Mouse (Mus musculus): ENCODE measurements around the gene Lrrc59. TPM values are rescaled to one million over a fixed set of nuclear protein-coding genes. Genes with fewer than 3 reads are reported as not detected.
A peak's percentile ranks its signal among the peaks of the same experiment; 100 is the strongest.
"Not testable (repeated sequence)": the region's sequence is repeated elsewhere in the genome, so short reads cannot be mapped to it uniquely, and the experiment has no call there.

Lrrc59 gene
- total RNA-seq, 2 experiments from 2014 or later = 11.3 to 16.4 TPM

DNA sequence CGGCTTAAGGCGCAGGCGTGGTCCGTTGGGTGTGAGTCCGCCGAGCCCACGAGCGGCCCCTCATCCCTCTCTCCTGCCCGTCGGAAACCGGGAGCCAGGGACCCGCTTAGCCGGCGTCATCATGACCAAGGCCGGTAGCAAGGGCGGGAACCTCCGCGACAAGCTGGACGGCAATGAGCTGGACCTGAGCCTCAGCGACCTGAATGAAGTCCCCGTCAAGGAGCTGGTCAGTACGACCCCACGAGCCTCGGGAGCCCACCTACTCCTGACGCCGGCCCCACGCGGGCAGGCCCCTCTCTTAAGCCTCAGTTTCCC, 274 bp downstream of the Lrrc59 start:
- ATAC-seq (replicated peaks; ENCODE audit: low FRiP score, poor library complexity, severe bottlenecking) = peak; percentile 46; the same call in 1 of the 2 replicates

DNA sequence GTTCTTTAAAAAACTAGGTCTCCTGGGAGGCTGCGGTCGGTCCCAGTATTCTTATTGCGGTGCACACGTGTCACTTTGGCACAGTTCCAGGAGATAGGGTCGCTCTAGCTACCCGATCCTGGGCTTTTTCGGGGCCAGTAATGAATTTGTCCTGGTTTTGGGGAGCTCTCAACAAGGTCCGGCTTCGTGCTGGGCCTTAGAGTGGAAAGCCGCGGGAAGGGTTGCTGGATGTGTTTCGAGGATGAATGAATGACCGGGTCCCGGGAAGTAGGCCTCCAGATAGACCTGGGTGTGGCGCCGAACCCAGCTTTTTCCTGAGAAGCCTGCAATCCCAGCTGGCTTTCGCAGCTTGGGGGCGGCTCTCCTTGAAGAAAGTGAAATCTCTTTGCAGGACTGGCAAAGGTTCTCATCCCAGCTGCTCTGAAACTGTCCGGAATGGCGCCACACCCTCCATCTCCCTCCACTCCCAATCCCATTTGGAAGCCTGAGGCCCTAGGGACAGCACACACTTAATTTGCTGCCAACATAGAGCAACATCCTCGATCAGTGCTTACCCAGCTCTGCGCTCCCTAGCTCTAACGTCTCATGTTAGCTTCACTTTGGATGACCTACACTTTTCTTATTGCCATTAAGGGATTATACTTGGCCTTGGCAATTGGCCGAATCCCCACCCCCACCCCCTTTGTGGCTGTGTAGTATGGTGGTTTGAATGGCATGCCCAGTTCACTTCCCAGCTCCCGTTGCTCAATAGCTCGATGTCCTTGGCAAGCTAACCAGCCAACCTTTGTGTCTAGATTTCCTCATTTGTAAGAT, 838 bp downstream of the Lrrc59 start:
- peak; percentile 62 for ATAC-seq (replicated peaks; ENCODE audit: low FRiP score, poor library complexity, severe bottlenecking)

- ATAC-seq (replicated peaks; ENCODE audit: low FRiP score, poor library complexity, severe bottlenecking) = no peak
Measured at GRCm38 (mm10) chr11:94631969-94632368, 2.4 kb downstream of the Lrrc59 start.

- ATAC-seq (replicated peaks; ENCODE audit: low FRiP score, poor library complexity, severe bottlenecking) = no peak
Measured at GRCm38 (mm10) chr11:94632988-94633387, 3.4 kb downstream of the Lrrc59 start.

- no peak for ATAC-seq (replicated peaks; ENCODE audit: low FRiP score, poor library complexity, severe bottlenecking)
Measured at GRCm38 (mm10) chr11:94634431-94634830, 4.9 kb downstream of the Lrrc59 start.

DNA sequence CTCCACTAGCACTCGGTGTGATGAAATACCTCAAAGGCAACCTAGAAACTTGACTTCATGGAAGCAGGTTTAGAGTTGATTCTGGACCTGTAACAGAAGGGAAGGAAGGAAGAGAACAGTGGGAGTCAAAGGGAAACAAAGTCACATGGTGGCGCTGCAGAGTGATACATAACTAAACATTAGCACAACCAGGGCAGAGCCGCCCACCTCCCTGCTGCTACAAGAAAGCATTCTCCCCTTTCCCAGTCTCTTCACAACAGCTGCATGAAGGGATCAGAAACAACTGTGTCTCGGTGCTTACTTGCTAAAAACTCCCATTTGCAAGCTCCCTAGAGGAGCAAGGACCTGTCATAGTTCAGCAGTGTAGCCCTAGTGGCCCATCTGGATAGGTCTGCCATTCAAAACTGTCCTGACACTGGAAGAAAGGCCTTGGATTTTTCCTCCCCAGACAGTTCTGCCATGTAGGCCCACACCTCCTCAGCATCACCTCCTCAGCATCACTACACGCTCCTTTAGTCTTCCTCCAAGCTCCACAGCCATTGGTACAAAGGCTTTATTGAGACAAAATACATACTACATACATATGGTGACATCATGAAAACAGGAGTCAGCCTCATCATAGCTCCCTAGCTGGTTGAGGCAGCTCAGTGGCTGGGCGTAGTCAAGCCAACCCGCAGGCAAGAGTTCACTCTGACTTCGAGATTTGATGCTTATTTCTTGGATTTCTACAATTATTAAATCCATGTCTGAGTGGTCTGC, 15.1 kb downstream of the Lrrc59 start:
- no peak for ATAC-seq (replicated peaks; ENCODE audit: low FRiP score, poor library complexity, severe bottlenecking)

DNA sequence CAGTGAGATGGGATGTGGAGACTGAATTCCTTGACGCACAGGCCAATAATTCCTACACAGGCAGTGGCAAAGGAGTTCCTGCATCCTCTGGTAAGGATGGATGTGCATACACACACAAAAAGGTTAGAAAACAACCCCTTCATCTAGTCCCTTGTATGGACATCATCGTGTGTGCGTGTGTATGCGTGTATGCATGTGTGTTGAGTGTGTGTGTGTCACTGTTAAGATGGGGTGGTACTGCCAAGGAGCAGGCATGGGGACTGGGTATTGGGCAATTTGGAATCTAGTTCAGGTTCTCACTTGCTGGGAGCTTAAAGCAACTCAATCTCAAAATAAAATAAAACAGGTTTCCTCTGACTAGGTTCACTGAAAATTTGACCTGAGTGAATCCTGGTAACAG, 16.9 kb downstream of the Lrrc59 start:
- no peak for ATAC-seq (replicated peaks; ENCODE audit: low FRiP score, poor library complexity, severe bottlenecking)

GRCm38 (mm10) chr11:94651241-94651640, 21.7 kb downstream of the Lrrc59 start:
- not testable (repeated sequence) for ATAC-seq (replicated peaks; ENCODE audit: low FRiP score, poor library complexity, severe bottlenecking)

DNA sequence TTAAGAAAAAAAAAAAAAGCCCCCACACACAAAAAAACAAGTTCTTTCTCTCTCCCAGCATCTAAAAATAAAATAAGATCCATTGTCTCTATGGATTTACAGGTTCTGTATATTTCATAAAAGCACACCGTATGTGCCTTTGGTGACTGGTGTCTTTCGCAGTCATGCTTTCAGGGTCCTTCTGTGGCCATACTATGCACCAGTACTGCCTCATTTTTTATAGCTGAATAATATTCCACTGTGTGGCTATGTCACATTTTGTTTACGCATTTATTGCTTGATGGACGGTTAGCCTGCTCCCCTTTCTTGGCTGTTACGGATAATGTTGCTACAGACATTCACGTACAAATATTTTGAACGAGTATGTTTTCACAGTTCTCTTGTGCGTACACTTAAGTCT, 23.4 kb downstream of the Lrrc59 start:
- ATAC-seq (replicated peaks; ENCODE audit: low FRiP score, poor library complexity, severe bottlenecking) = peak; percentile 17; the same call in 1 of the 2 replicates

GRCm38 (mm10) chr11:94653663-94654436, 24.3 kb downstream of the Lrrc59 start, which contains the start of the genes Mrpl27 and Eme1:
Gene Mrpl27 (plus strand): TSS chr11:94653767.
Gene Eme1 (minus strand): TSS chr11:94653964.
- peak; percentile 96 for ATAC-seq (replicated peaks; ENCODE audit: low FRiP score, poor library complexity, severe bottlenecking)

DNA sequence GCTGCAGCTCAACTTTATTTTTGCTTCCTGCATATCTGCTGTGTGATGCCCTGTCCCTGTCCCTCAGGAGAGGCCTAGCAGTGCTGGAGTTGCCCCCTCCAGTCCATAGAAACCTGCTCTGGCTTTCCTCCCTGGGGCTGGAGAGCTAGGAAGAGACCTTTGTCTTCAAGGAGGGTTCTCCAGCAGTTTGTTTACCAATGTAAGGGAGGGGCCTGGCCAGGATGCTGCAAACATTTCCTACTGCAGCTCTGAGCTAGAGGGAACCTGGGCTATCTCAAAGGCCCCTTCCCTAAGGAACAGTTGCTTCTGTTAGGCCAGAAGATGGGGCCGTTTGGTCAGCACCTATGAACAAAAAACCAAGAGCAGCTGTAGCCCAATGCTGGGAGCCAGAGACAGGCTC, 31.8 kb downstream of the Lrrc59 start:
- ATAC-seq (replicated peaks; ENCODE audit: low FRiP score, poor library complexity, severe bottlenecking) = no peak

GRCm38 (mm10) chr11:94665281-94665680, 35.7 kb downstream of the Lrrc59 start:
- ATAC-seq (replicated peaks; ENCODE audit: low FRiP score, poor library complexity, severe bottlenecking) = no peak

DNA sequence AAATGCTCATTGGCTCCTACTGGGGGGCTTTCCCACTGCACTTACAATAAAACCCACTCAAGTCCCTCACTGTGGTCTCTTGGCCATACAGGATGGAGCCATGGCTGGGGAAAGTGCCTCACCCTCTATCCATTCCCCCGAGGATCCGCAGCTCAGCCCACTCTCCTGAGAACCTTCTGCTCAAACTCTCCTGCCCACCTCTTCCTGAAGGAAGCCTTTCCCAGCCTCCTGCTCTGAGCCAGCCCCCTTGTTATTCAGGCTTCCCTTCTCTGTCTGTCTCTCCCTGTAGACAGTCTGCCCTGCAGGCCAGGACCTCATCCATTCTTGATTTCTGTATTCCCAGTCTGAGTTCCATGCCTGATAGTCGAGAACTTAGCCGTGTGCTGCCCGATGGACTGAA, 45.4 kb downstream of the Lrrc59 start:
- ATAC-seq (replicated peaks; ENCODE audit: low FRiP score, poor library complexity, severe bottlenecking) = no peak

DNA sequence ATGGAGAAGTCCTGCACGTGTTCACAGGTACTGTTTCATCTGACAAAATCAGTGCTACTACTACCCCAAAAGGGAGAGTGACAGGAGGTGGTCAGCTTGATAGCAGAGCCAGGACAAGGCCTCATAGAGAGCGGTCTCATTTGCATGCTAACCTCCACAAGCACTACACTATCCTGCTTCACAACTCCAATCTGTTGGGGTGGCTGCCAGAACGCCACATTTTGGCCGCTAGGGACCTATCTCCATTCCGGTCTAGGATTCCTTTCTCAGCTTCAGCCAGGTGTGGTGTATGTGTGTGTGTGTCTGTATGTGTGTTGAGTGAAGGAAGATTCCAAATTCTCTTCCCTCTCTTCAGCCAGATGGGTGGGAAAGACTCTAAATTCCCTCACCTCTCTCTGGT, 45.9 kb downstream of the Lrrc59 start:
- no peak for ATAC-seq (replicated peaks; ENCODE audit: low FRiP score, poor library complexity, severe bottlenecking)

DNA sequence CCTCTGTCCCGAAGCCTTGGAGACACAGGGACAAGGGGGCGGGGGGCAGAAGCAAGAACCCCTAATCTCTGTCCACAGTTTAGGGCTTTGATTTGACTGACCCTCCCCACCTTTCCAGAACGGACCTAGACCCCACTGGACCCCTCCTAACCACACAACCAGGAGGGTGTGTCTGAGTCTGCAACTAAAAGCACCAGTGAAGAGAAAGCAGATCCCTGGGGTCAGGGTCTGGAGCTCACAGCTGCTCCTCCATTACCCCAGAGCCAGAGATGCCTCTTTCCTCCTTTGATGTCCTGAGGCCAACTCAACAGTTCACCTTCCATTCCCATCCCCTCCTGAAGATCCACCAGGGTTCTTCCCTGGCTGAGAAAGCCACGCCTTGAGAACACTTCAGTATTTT, 46.7 kb downstream of the Lrrc59 start:
- ATAC-seq (replicated peaks; ENCODE audit: low FRiP score, poor library complexity, severe bottlenecking) = no peak

- ATAC-seq (replicated peaks; ENCODE audit: low FRiP score, poor library complexity, severe bottlenecking) = peak; percentile 95
Measured at GRCm38 (mm10) chr11:94676754-94677606, 47.4 kb downstream of the Lrrc59 start, which contains the start of gene Xylt2. Gene Xylt2 (minus strand): TSS chr11:94677515.

DNA sequence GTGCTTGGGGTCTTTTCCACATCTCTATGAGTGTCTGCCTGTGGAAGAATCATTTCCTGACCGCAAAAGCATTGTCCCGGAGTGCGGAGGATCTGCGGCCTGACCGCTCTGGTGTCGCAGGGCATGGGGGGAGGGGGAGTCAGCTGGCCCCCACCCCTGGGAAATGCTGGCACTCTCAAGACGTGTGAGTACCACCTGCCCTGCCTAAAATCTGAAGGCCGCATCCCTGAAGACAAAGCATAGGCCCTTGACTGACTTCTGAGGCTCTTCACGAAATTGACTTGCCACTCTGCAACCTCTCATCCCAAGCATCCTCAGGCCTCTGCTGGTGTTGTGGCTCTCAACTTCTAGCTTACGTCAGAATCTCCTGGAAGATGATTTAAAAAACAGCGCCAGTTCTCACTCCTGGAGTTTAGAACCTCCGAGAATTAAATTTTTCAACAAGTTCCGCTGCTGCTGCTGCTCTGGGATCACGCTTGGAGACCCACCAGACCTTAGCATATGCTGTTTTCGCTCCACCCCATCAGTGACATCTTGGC, 48.1 kb downstream of the Lrrc59 start:
- ATAC-seq (replicated peaks; ENCODE audit: low FRiP score, poor library complexity, severe bottlenecking) = no peak

DNA sequence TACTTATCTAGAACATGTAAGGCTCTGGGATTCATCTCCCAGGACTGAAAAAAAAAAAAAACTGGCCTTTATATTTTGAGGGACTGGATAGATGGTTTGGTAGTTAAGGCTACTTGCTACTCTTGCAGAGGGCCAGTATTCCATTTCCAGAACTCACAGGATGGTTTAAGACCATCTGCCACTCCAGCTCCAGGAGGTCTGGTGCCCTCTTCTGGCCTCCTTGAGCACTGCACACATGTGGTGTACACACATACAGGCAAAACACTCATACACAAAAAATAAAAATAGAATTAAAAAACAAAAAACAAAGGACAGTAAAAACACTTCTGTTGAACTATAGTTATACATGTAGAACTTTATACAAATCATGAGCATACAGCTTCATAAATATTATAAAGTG, 51.1 kb downstream of the Lrrc59 start:
- no peak for ATAC-seq (replicated peaks; ENCODE audit: low FRiP score, poor library complexity, severe bottlenecking)

DNA sequence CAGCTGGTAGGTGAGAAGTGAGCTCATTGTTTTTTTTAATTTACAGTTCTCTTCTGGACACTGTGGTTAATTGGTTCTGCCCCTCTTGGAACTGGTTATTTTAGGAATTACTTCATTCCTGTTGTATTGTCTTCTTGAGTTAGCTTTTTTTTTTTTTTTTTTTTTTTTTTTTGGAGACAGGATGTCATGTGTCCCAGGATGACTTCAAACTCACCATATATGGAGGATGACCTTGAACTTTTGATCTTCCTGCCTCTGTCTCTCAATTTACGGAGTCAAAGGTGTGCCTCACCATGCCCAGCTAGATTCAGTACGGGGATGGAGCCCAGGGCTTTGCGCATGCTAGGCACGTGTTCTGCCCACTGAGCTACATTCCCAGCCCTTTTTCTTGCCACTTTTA, 52.1 kb downstream of the Lrrc59 start:
- ATAC-seq (replicated peaks; ENCODE audit: low FRiP score, poor library complexity, severe bottlenecking) = no peak
